Mouse (Mus musculus): ENCODE measurements around the gene Olfr1555-ps1. TPM values are rescaled to one million over a fixed set of nuclear protein-coding genes. Genes with fewer than 3 reads are reported as not detected.
"Not testable (repeated sequence)": the region's sequence is repeated elsewhere in the genome, so short reads cannot be mapped to it uniquely, and the experiment has no call there.

Olfr1555-ps1 gene
- total RNA-seq (2014; fragmentation: Nextera tagmentation) (not detected in 2 replicates), total RNA-seq (2017) (not detected in 2 replicates)

- not testable (repeated sequence) for ATAC-seq (replicated peaks; ENCODE audit: poor library complexity, severe bottlenecking)
Observed at GRCm38 (mm10) chr19:12170062-12170599, at the start of gene Olfr1555-ps1. Gene Olfr1555-ps1 (minus strand): TSS chr19:12170112.

- ATAC-seq (replicated peaks; ENCODE audit: poor library complexity, severe bottlenecking): no peak
Observed at GRCm38 (mm10) chr19:12200334-12200733, 30.4 kb upstream of the Olfr1555-ps1 start, which contains the start of gene Olfr1431. Gene Olfr1431 (plus strand): TSS chr19:12200634.

GRCm38 (mm10) chr19:12199076-12199475 lies 29.2 kb upstream of the Olfr1555-ps1 start:
- ATAC-seq (replicated peaks; ENCODE audit: poor library complexity, severe bottlenecking): not testable (repeated sequence)

- ATAC-seq (replicated peaks; ENCODE audit: poor library complexity, severe bottlenecking): not testable (repeated sequence)
Observed at GRCm38 (mm10) chr19:12175431-12175830, 5.5 kb upstream of the Olfr1555-ps1 start.

GRCm38 (mm10) chr19:12145452-12145851 lies 24.5 kb downstream of the Olfr1555-ps1 start:
- no peak for ATAC-seq (replicated peaks; ENCODE audit: poor library complexity, severe bottlenecking)

GRCm38 (mm10) chr19:12143356-12143755 lies 26.6 kb downstream of the Olfr1555-ps1 start:
- no peak for ATAC-seq (replicated peaks; ENCODE audit: poor library complexity, severe bottlenecking)

- ATAC-seq (replicated peaks; ENCODE audit: poor library complexity, severe bottlenecking): peak; percentile 78
Observed at GRCm38 (mm10) chr19:12134289-12134688, 35.6 kb downstream of the Olfr1555-ps1 start.

GRCm38 (mm10) chr19:12123103-12123502 lies 46.8 kb downstream of the Olfr1555-ps1 start, which contains the start of gene Olfr76:
Gene Olfr76 (minus strand): TSS chr19:12123203.
- no peak for ATAC-seq (replicated peaks; ENCODE audit: poor library complexity, severe bottlenecking)

- no peak for ATAC-seq (replicated peaks; ENCODE audit: poor library complexity, severe bottlenecking)
Observed at GRCm38 (mm10) chr19:12116464-12116863, 53.4 kb downstream of the Olfr1555-ps1 start.

GRCm38 (mm10) chr19:12115797-12116196 lies 54.1 kb downstream of the Olfr1555-ps1 start, which contains the start of gene Olfr1428:
Gene Olfr1428 (minus strand): TSS chr19:12115897.
- no peak for ATAC-seq (replicated peaks; ENCODE audit: poor library complexity, severe bottlenecking)

Other genes starting within 250 kb of the Olfr1555-ps1 start
- 39.1 and 46.5 TPM in 2 replicates for gene Osbp, start 204.2 kb downstream of the Olfr1555-ps1 start, total RNA-seq (2014; fragmentation: Nextera tagmentation)
- gene Osbp, start 204.2 kb downstream of the Olfr1555-ps1 start, total RNA-seq (2017): 35.2 and 42.3 TPM in 2 replicates
- not detected in 2 replicates for gene Olfr1423, start 128.8 kb downstream of the Olfr1555-ps1 start, total RNA-seq (2014; fragmentation: Nextera tagmentation)
- gene Olfr1423, start 128.8 kb downstream of the Olfr1555-ps1 start, total RNA-seq (2017): not detected in 2 replicates
- not detected in 2 replicates for gene Olfr1424, start 107.4 kb downstream of the Olfr1555-ps1 start, total RNA-seq (2014; fragmentation: Nextera tagmentation)
- not detected in 2 replicates for gene Olfr1424, start 107.4 kb downstream of the Olfr1555-ps1 start, total RNA-seq (2017)
- gene Olfr1425, start 92.4 kb downstream of the Olfr1555-ps1 start, total RNA-seq (2014; fragmentation: Nextera tagmentation): not detected in 2 replicates
- not detected in 2 replicates for gene Olfr1425, start 92.4 kb downstream of the Olfr1555-ps1 start, total RNA-seq (2017)
- not detected in 2 replicates for gene Olfr1426, start 78.1 kb downstream of the Olfr1555-ps1 start, total RNA-seq (2014; fragmentation: Nextera tagmentation)
- not detected in 2 replicates for gene Olfr1426, start 78.1 kb downstream of the Olfr1555-ps1 start, total RNA-seq (2017)
- not detected in 2 replicates for gene Olfr1427, start 66.8 kb downstream of the Olfr1555-ps1 start, total RNA-seq (2014; fragmentation: Nextera tagmentation)
- not detected in 2 replicates for gene Olfr1427, start 66.8 kb downstream of the Olfr1555-ps1 start, total RNA-seq (2017)
- not detected in 2 replicates for gene Olfr1428, start 54.2 kb downstream of the Olfr1555-ps1 start, total RNA-seq (2014; fragmentation: Nextera tagmentation)
- not detected in 2 replicates for gene Olfr1428, start 54.2 kb downstream of the Olfr1555-ps1 start, total RNA-seq (2017)
- gene Olfr76, start 46.9 kb downstream of the Olfr1555-ps1 start, total RNA-seq (2014; fragmentation: Nextera tagmentation): not detected in 2 replicates
- not detected in 2 replicates for gene Olfr76, start 46.9 kb downstream of the Olfr1555-ps1 start, total RNA-seq (2017)
- not detected in 2 replicates for gene Olfr1431, start 30.5 kb upstream of the Olfr1555-ps1 start, total RNA-seq (2014; fragmentation: Nextera tagmentation)
- not detected in 2 replicates for gene Olfr1431, start 30.5 kb upstream of the Olfr1555-ps1 start, total RNA-seq (2017)
- not detected in 2 replicates for gene Olfr1432, start 62.5 kb upstream of the Olfr1555-ps1 start, total RNA-seq (2014; fragmentation: Nextera tagmentation)
- not detected in 2 replicates for gene Olfr1432, start 62.5 kb upstream of the Olfr1555-ps1 start, total RNA-seq (2017)
- not detected in 2 replicates for gene Olfr262, start 71.5 kb upstream of the Olfr1555-ps1 start, total RNA-seq (2014; fragmentation: Nextera tagmentation)
- gene Olfr262, start 71.5 kb upstream of the Olfr1555-ps1 start, total RNA-seq (2017): not detected in 2 replicates
- not detected in 2 replicates for gene Olfr235, start 90.9 kb upstream of the Olfr1555-ps1 start, total RNA-seq (2014; fragmentation: Nextera tagmentation)
- gene Olfr235, start 90.9 kb upstream of the Olfr1555-ps1 start, total RNA-seq (2017): not detected in 2 replicates
- gene Olfr1434, start 109.7 kb upstream of the Olfr1555-ps1 start, total RNA-seq (2014; fragmentation: Nextera tagmentation): not detected in 2 replicates
- not detected in 2 replicates for gene Olfr1434, start 109.7 kb upstream of the Olfr1555-ps1 start, total RNA-seq (2017)
- gene Olfr1436, start 129.0 kb upstream of the Olfr1555-ps1 start, total RNA-seq (2014; fragmentation: Nextera tagmentation): not detected in 2 replicates
- gene Olfr1436, start 129.0 kb upstream of the Olfr1555-ps1 start, total RNA-seq (2017): not detected in 2 replicates
- not detected in 2 replicates for gene Olfr1437, start 155.0 kb upstream of the Olfr1555-ps1 start, total RNA-seq (2014; fragmentation: Nextera tagmentation)
- not detected in 2 replicates for gene Olfr1437, start 155.0 kb upstream of the Olfr1555-ps1 start, total RNA-seq (2017)
- gene Olfr1438-ps1, start 165.8 kb upstream of the Olfr1555-ps1 start, total RNA-seq (2014; fragmentation: Nextera tagmentation): not detected in 2 replicates
- gene Olfr1438-ps1, start 165.8 kb upstream of the Olfr1555-ps1 start, total RNA-seq (2017): not detected in 2 replicates
- gene Olfr1440, start 217.2 kb upstream of the Olfr1555-ps1 start, total RNA-seq (2014; fragmentation: Nextera tagmentation): not detected in 2 replicates
- not detected in 2 replicates for gene Olfr1440, start 217.2 kb upstream of the Olfr1555-ps1 start, total RNA-seq (2017)
- not detected in 2 replicates for gene Olfr1441, start 247.3 kb upstream of the Olfr1555-ps1 start, total RNA-seq (2014; fragmentation: Nextera tagmentation)
- gene Olfr1441, start 247.3 kb upstream of the Olfr1555-ps1 start, total RNA-seq (2017): not detected in 2 replicates

Data from granulocyte monocyte progenitor cell, adult 5-6 weeks (primary cell).